Mouse (Mus musculus) hindbrain, embryonic 15.5 days (tissue): Measurements from ENCODE around the gene Cdh12. TPM values are rescaled to one million over a fixed set of nuclear protein-coding genes. Genes with fewer than 3 reads are reported as not detected.
"Not testable (repeated sequence)": the region's sequence is repeated elsewhere in the genome, so short reads cannot be mapped to it uniquely, and the experiment has no call there.

Experiments used
- ATAC-seq: fragments of 200-750 bp; cut with Nextera tagmentation; 2 replicates; pipeline ENCODE4 v1.8.0; 2017; ENCODE audit warnings: low read depth, moderate number of reproducible peaks, moderate TSS enrichment; ENCODE audit not compliant: low FRiP score
- H3K27ac ChIP-seq: fragments of 300-500 bp; sonication (generic); replicated peaks from 2 replicates; pipeline ENCODE4 v1.5.1; 2015; ENCODE audit warnings: mild to moderate bottlenecking, inconsistent platforms
- H3K27me3 ChIP-seq: fragments of 300-500 bp; sonication (generic); 2 replicates; pipeline ENCODE4 v1.6.1; 2015; ENCODE audit warnings: control low read depth, inconsistent platforms
- H3K36me3 ChIP-seq: fragments of 300-500 bp; sonication (generic); 2 replicates; pipeline ENCODE4 v1.6.1; 2015; ENCODE audit warnings: control low read depth, inconsistent platforms
- H3K4me1 ChIP-seq: fragments of 300-500 bp; sonication (generic); replicated peaks from 2 replicates; pipeline ENCODE4 v1.6.1; 2015; ENCODE audit warnings: control low read depth, inconsistent platforms
- H3K4me2 ChIP-seq: fragments of 300-500 bp; sonication (generic); 2 replicates; pipeline ENCODE4 v1.6.1; 2015; ENCODE audit warnings: moderate library complexity, mild to moderate bottlenecking, inconsistent platforms
- H3K4me3 ChIP-seq: fragments of 300-500 bp; sonication (generic); 2 replicates; pipeline ENCODE4 v1.5.1; 2015; ENCODE audit warnings: mild to moderate bottlenecking, inconsistent platforms
- H3K9ac ChIP-seq: fragments of 300-500 bp; sonication (generic); 2 replicates; pipeline ENCODE4 v1.6.1; 2015; ENCODE audit warnings: inconsistent platforms
- H3K9me3 ChIP-seq: fragments of 300-500 bp; sonication (generic); 2 replicates; pipeline ENCODE4 v1.6.1; 2016; ENCODE audit warnings: control low read depth, inconsistent platforms
- WGBS: fragments of 180-500 bp; shearing (Covaris S2); methylation state at CpG from one replicate; pipeline ENCODE4 v1.1.7; 2015; 5-methylcytosine and 5-hydroxymethylcytosine counted together
- polyA plus RNA-seq: library from polyadenylated mRNA; unstranded; fragments of >200 nt; fragmentation: Nextera tagmentation; extraction: Ambion mirVana; gene quantifications from 2 replicates; pipeline ENCODE4 v1.2.1, GENCODE M21; 2015

The Cdh12 gene
- polyA plus RNA-seq, 1 experiment from 2014 or later = 9.6 TPM

GRCm38 (mm10) chr15:21110874-21111603, 662.0 kb downstream of the Cdh12 start:
- peak overlapping the region; percentile 46 for H3K4me3 ChIP-seq
- no peaks in the 10 kb centered on the region for H3K36me3 ChIP-seq
- H3K9ac ChIP-seq = peak overlapping the region; percentile 58
- peak overlapping the region; percentile 63 for H3K27ac ChIP-seq
- no peaks in the 10 kb centered on the region for H3K9me3 ChIP-seq
- ATAC-seq = peak; percentile 69
- WGBS = 9% methylated on average over 23 of the region's 23 CpGs
- H3K4me1 ChIP-seq = peaks cover 7% of the 10 kb centered on the region
- peak overlapping the region; percentile 77 for H3K4me2 ChIP-seq
- no peaks in the 10 kb centered on the region for H3K27me3 ChIP-seq

- H3K9ac ChIP-seq, H3K36me3 ChIP-seq, H3K27me3 ChIP-seq, H3K9me3 ChIP-seq, H3K4me3 ChIP-seq, H3K4me1 ChIP-seq, ATAC-seq, H3K27ac ChIP-seq, H3K4me2 ChIP-seq: not testable (repeated sequence)
- 95% methylated on average over 2 of the region's 2 CpGs for WGBS
Measured at GRCm38 (mm10) chr15:21114775-21115174, 665.7 kb downstream of the Cdh12 start.

DNA sequence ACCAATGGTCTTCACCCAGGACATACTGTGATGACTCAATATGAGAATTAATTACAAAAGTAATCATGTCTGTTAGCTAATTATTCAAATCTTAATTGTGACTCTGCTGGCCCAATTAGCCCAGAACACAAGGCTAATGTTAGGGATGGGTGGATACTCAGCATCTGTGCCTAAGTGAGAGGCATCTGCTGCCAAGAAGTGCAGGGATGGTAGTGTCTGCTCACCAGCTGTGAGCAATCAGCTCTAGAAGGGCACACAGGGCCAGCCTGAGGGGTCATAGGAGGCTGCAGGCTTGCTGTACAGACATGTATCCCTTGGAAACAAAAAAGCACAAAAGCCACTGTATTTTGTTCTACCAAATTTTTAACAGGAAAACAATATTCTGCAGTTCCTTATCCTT, 681.6 kb downstream of the Cdh12 start:
- Histone ChIP-seq H3K9ac (no peak overlapping the region), H3K4me2 (no peak overlapping the region), H3K36me3 (no peaks in the 10 kb centered on the region), H3K9me3 (no peaks in the 10 kb centered on the region), H3K27me3 (no peaks in the 10 kb centered on the region), H3K4me3 (no peak overlapping the region), H3K4me1 (no peaks in the 10 kb centered on the region), H3K27ac (no peak overlapping the region)
- peak; percentile 75 for ATAC-seq

GRCm38 (mm10) chr15:21132999-21133398, 683.9 kb downstream of the Cdh12 start:
- Histone ChIP-seq H3K9ac (no peak overlapping the region), H3K4me3 (no peak overlapping the region), H3K36me3 (no peaks in the 10 kb centered on the region), H3K27me3 (no peaks in the 10 kb centered on the region), H3K27ac (no peak overlapping the region), H3K4me1 (no peaks in the 10 kb centered on the region), H3K4me2 (no peak overlapping the region), H3K9me3 (no peaks in the 10 kb centered on the region)
- ATAC-seq = no peak

DNA sequence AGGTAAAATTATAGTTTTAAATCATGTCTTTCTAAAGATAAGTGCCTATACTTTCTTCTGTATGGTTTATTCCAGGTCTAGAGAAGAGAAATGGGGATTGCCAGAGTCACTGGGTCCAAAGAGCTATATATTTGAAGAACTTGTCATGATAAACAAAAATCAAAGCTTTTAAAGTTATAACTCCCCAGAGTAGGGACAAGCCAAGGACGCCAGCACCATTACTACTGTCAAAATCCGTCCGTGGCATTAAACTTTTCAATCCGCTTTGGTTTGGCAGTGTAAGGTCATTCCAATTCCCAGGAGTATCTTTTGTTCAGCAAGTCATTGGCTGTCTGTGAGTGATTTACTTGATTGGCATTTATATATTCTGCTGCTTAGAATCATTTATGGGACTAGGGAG, 697.8 kb downstream of the Cdh12 start:
- no peaks in the 10 kb centered on the region for H3K27me3 ChIP-seq

GRCm38 (mm10) chr15:21153602-21154001, 704.5 kb downstream of the Cdh12 start:
- no peak overlapping the region for H3K27ac ChIP-seq
- 59% methylated on average over 3 of the region's 3 CpGs for WGBS
- no peak for ATAC-seq

More for the DNA sequence above, 697.8 kb downstream of the Cdh12 start:
- H3K27ac ChIP-seq = no peak overlapping the region
- ATAC-seq = no peak
- 64% methylated on average over 4 of the region's 4 CpGs for WGBS
- H3K36me3 ChIP-seq = no peaks in the 10 kb centered on the region
- no peak overlapping the region for H3K9ac ChIP-seq
- no peaks in the 10 kb centered on the region for H3K4me1 ChIP-seq
- H3K9me3 ChIP-seq = no peaks in the 10 kb centered on the region
- no peak overlapping the region for H3K4me3 ChIP-seq
- no peak overlapping the region for H3K4me2 ChIP-seq

DNA sequence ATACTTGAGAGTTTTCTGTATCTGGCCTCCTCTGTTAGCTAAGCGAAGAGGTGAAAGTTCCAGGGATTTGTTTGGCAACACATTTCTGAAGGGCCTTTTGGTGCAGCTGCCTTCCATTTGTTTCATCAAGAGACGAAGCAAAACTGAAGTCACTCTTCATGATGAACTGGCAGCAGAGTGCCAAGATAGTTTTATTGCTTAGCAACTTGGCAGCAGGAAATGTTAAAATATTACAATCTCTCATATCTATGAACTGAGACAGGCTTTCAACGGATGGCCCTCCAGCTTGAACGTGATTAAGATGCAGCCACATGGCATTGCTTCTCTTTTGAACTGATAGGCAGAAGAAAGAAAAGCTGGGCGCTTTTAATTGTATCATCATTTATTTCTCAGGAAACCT, 730.7 kb downstream of the Cdh12 start:
- Histone ChIP-seq H3K4me1 (no peaks in the 10 kb centered on the region), H3K27ac (no peak overlapping the region), H3K9ac (no peak overlapping the region), H3K27me3 (no peaks in the 10 kb centered on the region), H3K36me3 (no peaks in the 10 kb centered on the region), H3K4me3 (no peak overlapping the region), H3K4me2 (no peak overlapping the region), H3K9me3 (no peaks in the 10 kb centered on the region)
- no peak for ATAC-seq
- WGBS = 52% methylated on average over 5 of the region's 5 CpGs

More at GRCm38 (mm10) chr15:21153602-21154001, 704.5 kb downstream of the Cdh12 start:
- Histone ChIP-seq H3K36me3 (no peaks in the 10 kb centered on the region), H3K4me1 (no peaks in the 10 kb centered on the region), H3K9ac (no peak overlapping the region), H3K4me2 (no peak overlapping the region), H3K27me3 (no peaks in the 10 kb centered on the region), H3K4me3 (no peak overlapping the region), H3K9me3 (no peaks in the 10 kb centered on the region)

DNA sequence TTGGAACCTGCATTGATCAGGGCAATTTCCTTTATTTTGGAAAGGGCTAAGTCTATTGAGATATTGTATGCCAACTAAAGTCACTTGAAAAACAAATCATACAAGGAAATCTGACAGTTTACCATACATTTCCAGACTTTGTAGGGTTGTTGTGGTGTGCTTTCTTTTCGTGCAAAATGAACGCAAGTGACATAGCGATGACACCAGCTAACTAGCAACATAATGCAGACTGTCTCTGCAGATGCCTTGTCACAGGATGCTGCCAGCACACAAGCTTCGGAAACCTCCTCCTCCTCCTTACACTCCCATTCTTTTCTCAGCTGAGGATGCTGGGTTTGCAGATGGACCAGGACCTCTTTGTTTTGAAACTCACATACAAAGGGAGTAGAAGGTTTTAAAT, 731.1 kb downstream of the Cdh12 start:
- Histone ChIP-seq H3K27me3 (no peaks in the 10 kb centered on the region), H3K9ac (no peak overlapping the region), H3K9me3 (no peaks in the 10 kb centered on the region), H3K4me3 (no peak overlapping the region), H3K4me2 (no peak overlapping the region), H3K27ac (no peak overlapping the region), H3K36me3 (no peaks in the 10 kb centered on the region), H3K4me1 (no peaks in the 10 kb centered on the region)
- whole genome bisulfite sequencing = 51% methylated on average over 4 of the region's 4 CpGs
- no peak for ATAC-seq

DNA sequence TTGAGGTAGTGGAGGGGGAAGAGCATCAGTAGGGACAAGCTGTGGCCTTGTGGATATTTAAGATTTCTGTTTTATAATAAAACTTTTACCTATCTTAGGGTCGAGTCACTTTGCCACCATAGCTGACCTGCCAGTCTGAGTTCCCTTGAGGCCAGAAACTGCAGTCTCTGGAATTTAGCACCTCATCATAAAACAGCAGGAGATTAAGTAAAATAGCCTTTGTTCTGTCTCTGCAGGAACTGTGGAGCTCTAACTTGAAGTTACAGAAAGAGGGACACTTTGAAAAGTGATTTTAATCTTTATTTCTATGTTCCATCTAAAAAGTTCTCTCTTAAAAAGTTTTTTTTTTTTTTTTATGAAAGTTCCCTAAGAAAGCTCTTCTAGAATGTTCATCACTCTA, 736.7 kb downstream of the Cdh12 start:
- no peaks in the 10 kb centered on the region for H3K9me3 ChIP-seq
- no peak overlapping the region for H3K9ac ChIP-seq
- ATAC-seq = no peak
- whole genome bisulfite sequencing = 69% methylated on average over 1 of the region's 1 CpGs
- no peaks in the 10 kb centered on the region for H3K27me3 ChIP-seq
- no peaks in the 10 kb centered on the region for H3K36me3 ChIP-seq
- no peak overlapping the region for H3K4me2 ChIP-seq
- no peak overlapping the region for H3K4me3 ChIP-seq
- H3K4me1 ChIP-seq = no peaks in the 10 kb centered on the region
- no peak overlapping the region for H3K27ac ChIP-seq

DNA sequence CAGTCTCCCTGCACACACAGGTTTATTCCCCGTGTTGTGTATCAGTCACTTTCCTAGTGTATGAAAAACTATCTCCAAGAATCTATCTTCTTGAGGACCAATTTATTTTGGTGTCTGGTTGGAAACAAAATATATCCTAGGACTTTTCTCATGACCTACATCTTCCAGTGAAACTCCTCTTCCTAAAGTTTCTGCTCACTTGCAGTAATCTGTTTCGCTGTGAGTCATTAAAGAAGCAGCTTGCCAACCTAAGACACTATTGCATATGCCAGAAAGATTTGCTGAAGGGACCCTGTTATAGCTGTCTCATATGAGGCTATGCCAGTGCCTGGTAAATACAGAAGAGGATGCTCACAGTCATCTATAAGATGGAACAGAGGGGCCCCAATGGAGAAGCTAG, 761.0 kb downstream of the Cdh12 start:
- H3K4me3 ChIP-seq, H3K9me3 ChIP-seq, H3K36me3 ChIP-seq, H3K27me3 ChIP-seq, H3K9ac ChIP-seq, H3K4me1 ChIP-seq, H3K27ac ChIP-seq, H3K4me2 ChIP-seq, ATAC-seq: not testable (repeated sequence)
- WGBS = 93% methylated on average over 2 of the region's 2 CpGs

GRCm38 (mm10) chr15:21223006-21223405, 773.9 kb downstream of the Cdh12 start:
- H3K9ac ChIP-seq = no peak overlapping the region
- H3K4me1 ChIP-seq = no peaks in the 10 kb centered on the region
- H3K27me3 ChIP-seq = no peaks in the 10 kb centered on the region
- H3K4me2 ChIP-seq = no peak overlapping the region
- no peaks in the 10 kb centered on the region for H3K36me3 ChIP-seq
- H3K27ac ChIP-seq = no peak overlapping the region
- H3K9me3 ChIP-seq = no peaks in the 10 kb centered on the region
- no peak overlapping the region for H3K4me3 ChIP-seq
- 66% methylated on average over 5 of the region's 5 CpGs for WGBS
- no peak for ATAC-seq

DNA sequence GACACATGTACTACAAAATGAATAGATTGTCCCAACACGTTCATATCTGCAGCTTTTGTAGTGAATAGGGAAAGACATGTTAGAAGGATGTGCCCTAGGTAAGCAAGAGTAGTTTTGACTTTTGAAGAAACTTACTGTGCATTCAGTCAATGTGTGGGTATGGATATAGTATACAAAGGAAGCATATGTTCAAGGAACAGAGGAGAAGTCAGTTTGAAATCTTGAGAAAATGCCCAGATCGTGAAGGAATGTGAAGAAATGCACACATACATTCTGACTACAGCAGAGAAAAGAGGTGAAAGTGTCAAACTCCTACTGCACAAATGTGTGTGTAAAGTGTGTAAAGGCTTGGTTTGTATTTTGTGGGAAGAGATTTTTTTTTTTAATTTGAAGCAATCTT, 812.3 kb downstream of the Cdh12 start:
- H3K4me3 ChIP-seq = no peak overlapping the region
- H3K4me1 ChIP-seq = no peaks in the 10 kb centered on the region
- no peak for ATAC-seq
- 90% methylated on average over 2 of the region's 2 CpGs for WGBS
- no peak overlapping the region for H3K27ac ChIP-seq
- H3K9me3 ChIP-seq = no peaks in the 10 kb centered on the region
- H3K9ac ChIP-seq = no peak overlapping the region
- H3K4me2 ChIP-seq = no peak overlapping the region
- H3K27me3 ChIP-seq = no peaks in the 10 kb centered on the region
- no peaks in the 10 kb centered on the region for H3K36me3 ChIP-seq

DNA sequence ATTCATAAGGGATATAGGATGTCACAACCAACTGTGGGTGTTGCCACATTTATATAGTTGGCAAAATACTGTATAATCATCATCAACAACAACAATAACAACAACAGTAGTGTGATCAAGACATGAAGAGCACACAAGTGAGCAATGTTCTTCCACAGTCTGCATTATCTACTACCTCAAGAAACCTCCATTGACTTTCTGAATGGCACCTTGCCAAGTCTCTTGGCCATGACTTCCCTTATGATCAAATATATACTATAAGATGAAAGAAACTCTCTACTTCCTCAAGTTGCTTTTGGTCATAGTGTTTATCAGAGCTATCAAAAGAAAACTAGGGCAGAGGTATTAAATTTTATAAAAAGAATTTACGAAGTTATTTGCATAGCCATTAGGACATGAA, 820.8 kb downstream of the Cdh12 start:
- H3K27me3 ChIP-seq = no peaks in the 10 kb centered on the region
- H3K27ac ChIP-seq = no peak overlapping the region
- no peaks in the 10 kb centered on the region for H3K36me3 ChIP-seq
- no peaks in the 10 kb centered on the region for H3K9me3 ChIP-seq
- ATAC-seq = no peak
- no peak overlapping the region for H3K4me3 ChIP-seq
- no peak overlapping the region for H3K9ac ChIP-seq
- no peak overlapping the region for H3K4me2 ChIP-seq
- no peaks in the 10 kb centered on the region for H3K4me1 ChIP-seq
- 94% methylated on average over 1 of the region's 1 CpGs for WGBS
